Mouse (Mus musculus) frontal cortex, adult 2 months (tissue): ENCODE measurements around the gene Ttll1. TPM values are rescaled to one million over a fixed set of nuclear protein-coding genes. Genes with fewer than 3 reads are reported as not detected.

Source experiments
- DNase-seq, 2 experiments: peaks; one replicate each; pipeline ENCODE4 v3.0.0; 2022; ENCODE audit warnings: low spot score in 1 of 2; ENCODE audit errors: extremely low spot score in 1 of 2
- polyA plus RNA-seq: library from polyadenylated mRNA; depleted of rRNA; stranded (reverse); fragments of >200 nt; gene quantifications from 2 replicates; pipeline ENCODE4 v1.2.3, GENCODE M21; 2012; rRNA removed

Ttll1 gene
- polyA plus RNA-seq, 1 experiment: 52.9 TPM

GRCm38 (mm10) chr15:83434692-83435091 lies 76.0 kb downstream of the Ttll1 start:
- DNase-seq: no peak

Other genes starting within 250 kb of the Ttll1 start
- 25.3 and 27.6 TPM in 2 replicates for gene Arfgap3, start 160.6 kb downstream of the Ttll1 start, polyA plus RNA-seq
- 231 and 243 TPM in 2 replicates for gene Pacsin2, start 46.3 kb downstream of the Ttll1 start, polyA plus RNA-seq
- 0.30 and 0.59 TPM in 2 replicates for gene Bik, start 16.0 kb upstream of the Ttll1 start, polyA plus RNA-seq
- 10.9 and 11.3 TPM in 2 replicates for gene Tspo, start 52.7 kb upstream of the Ttll1 start, polyA plus RNA-seq
- 23.9 and 29.6 TPM in 2 replicates for gene Mcat, start 52.9 kb upstream of the Ttll1 start, polyA plus RNA-seq
- gene Ttll12, start 84.3 kb upstream of the Ttll1 start, polyA plus RNA-seq: 13.9 and 14.7 TPM in 2 replicates
- gene Scube1, start 214.1 kb upstream of the Ttll1 start, polyA plus RNA-seq: 38.6 and 41.9 TPM in 2 replicates